Mouse (Mus musculus) lung, postnatal 0 days (tissue): ENCODE data around the gene Cyb5d1.

Experiments used
- CTCF ChIP-seq: IDR thresholded peaks from 2 replicates; pipeline ENCODE4 v1.5.1; 2016; ENCODE audit warnings: antibody characterized with exemption, mild to moderate bottlenecking
- EP300 ChIP-seq: IDR thresholded peaks from 2 replicates; pipeline ENCODE4 v1.6.1; 2016; ENCODE audit warnings: antibody characterized with exemption, mild to moderate bottlenecking, control low read depth

GRCm38 (mm10) chr11:69388680-69389079, 6.8 kb downstream of the Cyb5d1 start:
- TF ChIP-seq CTCF, result peak; percentile 20; the same call in 1 of the 2 replicates
- no peak for TF ChIP-seq EP300
